Mouse (Mus musculus): ENCODE measurements around the gene Olfr109.

GRCm38 (mm10) chr17:37483452-37483851 lies 24.7 kb downstream of the Olfr109 start, which contains the start of gene H2-M2:
- TF ChIP-seq CTCF (IDR thresholded peaks at IDR 0.05; ENCODE audit: low read depth) (no peak), EP300 (IDR thresholded peaks at IDR 0.05; ENCODE audit: low read depth) (no peak)

All from liver, postnatal 0 days (tissue).